Mouse (Mus musculus) G1E (cell line): ENCODE data around the gene Ell. TPM values are rescaled to one million over a fixed set of nuclear protein-coding genes. Genes with fewer than 3 reads are reported as not detected.

Source experiments
- ATAC-seq: 2 replicates; pipeline ENCODE4 v1.8.0; 2016; ENCODE audit warnings: mild to moderate bottlenecking; ENCODE audit not compliant: insufficient number of reproducible peaks, poor library complexity, low FRiP score, severe bottlenecking; ENCODE audit errors: extremely low read depth
- DNase-seq: peaks from one replicate; pipeline ENCODE4 v3.0.0; 2012; ENCODE audit warnings: low spot score
- H3K27me3 ChIP-seq: 2 replicates; pipeline ENCODE4 v1.6.1; 2012; ENCODE audit warnings: mild to moderate bottlenecking, low read length, inconsistent platforms; ENCODE audit not compliant: insufficient read depth
- H3K36me3 ChIP-seq: replicated peaks from 2 replicates; pipeline ENCODE3; 2012; ENCODE audit warnings: mild to moderate bottlenecking, inconsistent platforms
- H3K4me1 ChIP-seq: 2 replicates; pipeline ENCODE4 v1.6.1; 2012; ENCODE audit warnings: low read depth, low read length, inconsistent platforms, mixed read lengths; ENCODE audit not compliant: insufficient read depth
- H3K4me3 ChIP-seq: 2 replicates; pipeline ENCODE4 v1.5.1; 2012; ENCODE audit warnings: low read depth, mild to moderate bottlenecking, inconsistent platforms, low read length, moderate library complexity, mixed read lengths
- H3K9me3 ChIP-seq: replicated peaks from 2 replicates; pipeline ENCODE4 v1.6.1; 2012; ENCODE audit warnings: inconsistent platforms
- CTCF ChIP-seq: IDR thresholded peaks from 2 replicates; pipeline ENCODE4 v1.5.1; 2012; ENCODE audit warnings: low read depth, low read length, inconsistent platforms, mixed read lengths
- GATA1 ChIP-seq: IDR thresholded peaks from 2 replicates; pipeline ENCODE4 v1.6.1; 2012; ENCODE audit warnings: borderline replicate concordance, low read length, inconsistent platforms, mixed read lengths
- GATA2 ChIP-seq: IDR thresholded peaks from 2 replicates; pipeline ENCODE4 v1.6.1; 2012; ENCODE audit warnings: low read depth, low read length, inconsistent platforms, borderline replicate concordance
- POLR2AphosphoS5 ChIP-seq: IDR thresholded peaks from 2 replicates; pipeline ENCODE4 v1.6.1; 2012; ENCODE audit warnings: low read depth, low read length, inconsistent platforms; ENCODE audit not compliant: insufficient replicate concordance
- TAL1 ChIP-seq: conservative IDR thresholded peaks from 2 replicates; pipeline ENCODE4 v1.6.1; 2012; ENCODE audit warnings: low read depth, low read length, inconsistent platforms, mixed read lengths
- polyA plus RNA-seq: library from polyadenylated mRNA; stranded (reverse); fragments of >175 nt; gene quantifications from 2 replicates; pipeline ENCODE4 v1.2.3, GENCODE M21; 2012
- total RNA-seq, 2 experiments: library from RNA; stranded (forward) in 1 of 2; stranded (reverse) in 1 of 2; fragments of 200-1000 nt in 1 of 2; fragments of >200 nt in 1 of 2; fragmentation: Nextera tagmentation in 1 of 2; gene quantifications; 2 replicates each; pipeline ENCODE4 v1.2.3; 2014 to 2017

Gene Ell
- total and polyA plus RNA-seq, 3 experiments, result 7.6 to 56.4 (median 22.7) TPM

- Histone ChIP-seq H3K9me3 (peaks cover 6% of the 10 kb centered on the region), H3K27me3 (peaks cover 29% of the 10 kb centered on the region; the same call in 1 of the 2 replicates), H3K4me3 (no peak overlapping the region), H3K36me3 (peaks cover 57% of the 10 kb centered on the region), H3K4me1 (peaks cover 66% of the 10 kb centered on the region)
- no peak for TF ChIP-seq GATA1
- DNase-seq, result no peak
- no peak for ATAC-seq
Observed at GRCm38 (mm10) chr8:70605871-70606779, 66.9 kb downstream of the Ell start.

GRCm38 (mm10) chr8:70606780-70607602 is 67.7 kb downstream of the Ell start:
- DNase-seq (no peak), ATAC-seq (no peak)
- Histone ChIP-seq H3K36me3 (peaks cover 50% of the 10 kb centered on the region), H3K4me1 (peaks cover 70% of the 10 kb centered on the region), H3K27me3 (peaks cover 29% of the 10 kb centered on the region; the same call in 1 of the 2 replicates), H3K9me3 (peaks cover 6% of the 10 kb centered on the region), H3K4me3 (peak overlapping the region; percentile 76)
- TF ChIP-seq GATA2 (no peak), GATA1 (no peak), CTCF (no peak), TAL1 (no peak), POLR2AphosphoS5 (no peak)

GRCm38 (mm10) chr8:70607603-70607897 is 68.3 kb downstream of the Ell start:
- peaks cover 26% of the 10 kb centered on the region; the same call in 1 of the 2 replicates for H3K27me3 ChIP-seq
- DNase-seq (no peak), ATAC-seq (no peak)
- H3K4me3 ChIP-seq, result peak overlapping the region; percentile 76
- TF ChIP-seq POLR2AphosphoS5, result no peak
- TF ChIP-seq GATA1, result no peak
- TF ChIP-seq TAL1, result no peak
- TF ChIP-seq GATA2, result no peak
- TF ChIP-seq CTCF, result no peak
- H3K4me1 ChIP-seq, result peaks cover 69% of the 10 kb centered on the region
- 0 out of 2 replicates have a peak, but pooled peaks cover 2% of the 10 kb centered on the region for H3K9me3 ChIP-seq
- H3K36me3 ChIP-seq, result peaks cover 44% of the 10 kb centered on the region

GRCm38 (mm10) chr8:70607898-70608748 is 68.9 kb downstream of the Ell start:
- DNase-seq (peak; percentile 66), ATAC-seq (no peak)
- Histone ChIP-seq H3K9me3 (0 out of 2 replicates have a peak, but pooled peaks cover 2% of the 10 kb centered on the region), H3K4me3 (peak overlapping the region; percentile 76), H3K4me1 (peaks cover 70% of the 10 kb centered on the region), H3K27me3 (peaks cover 26% of the 10 kb centered on the region; the same call in 1 of the 2 replicates), H3K36me3 (peaks cover 38% of the 10 kb centered on the region)
- TF ChIP-seq CTCF (no peak), GATA1 (no peak), POLR2AphosphoS5 (no peak), GATA2 (no peak), TAL1 (no peak)

- ATAC-seq, result no peak
- no peak for TF ChIP-seq CTCF
- 0 out of 2 replicates have a peak, but pooled peaks cover 2% of the 10 kb centered on the region for H3K9me3 ChIP-seq
- H3K4me3 ChIP-seq, result peak within 1 kb of the TSS; percentile 76
- no peak for DNase-seq
- H3K36me3 ChIP-seq, result peaks cover 32% of the 10 kb centered on the region
- peaks cover 76% of the 10 kb centered on the region for H3K4me1 ChIP-seq
- peaks cover 26% of the 10 kb centered on the region; the same call in 1 of the 2 replicates for H3K27me3 ChIP-seq
Observed at GRCm38 (mm10) chr8:70608749-70609367, 69.6 kb downstream of the Ell start, which contains the start of gene Ssbp4. TSS of gene Ssbp4 (minus strand) at chr8:70608872.
